In genomic region chr16:8829564-8830359, GRCm38 (mm10) we compare ENCODE assay signal across 8 mouse cellular contexts. TPM values are rescaled to one million over a fixed set of nuclear protein-coding genes. Genes with fewer than 3 reads are reported as not detected.
DNase-seq lines count a peak whose midpoint lies in the region; ATAC-seq lines count a peak whose summit lies in the region.

1810013L24Rik (plus strand) TSS chr16:8830100.

- peak; percentile 89 for ATAC-seq in inflammation-experienced regulatory T-cells, adult 6 months
- ATAC-seq in megakaryocyte-erythroid progenitor cell, adult 5-6 weeks (replicated peaks; ENCODE audit: low FRiP score, low TSS enrichment, poor library complexity, severe bottlenecking): peak; percentile 91

- intact Hi-C loops in gastrocnemius, postnatal 14 days (cut with DNase I; ENCODE audit: low total_unique reads): no loop called here
- intact Hi-C loops in left cerebral cortex, postnatal 10 days (cut with DNase I): loop anchor here (5.0 kb wide), 1 partner anchor 92 kb away; no protein-coding TSS in a partner anchor

- DNase-seq in adrenal gland, adult (ENCODE audit: inconsistent age in 2 of 2, low spot score in 1 of 2): peak; percentile 99
- peak; percentile 98 for DNase-seq in embryo, embryonic 10.5 days (ENCODE audit: low spot score)
- peak; percentile 98 for DNase-seq in gastrocnemius, postnatal 14 days
- peak; percentile 98 to 99 for DNase-seq in left cerebral cortex, postnatal 10 days (ENCODE audit: extremely low spot score in 1 of 2, low spot score in 2 of 2)
- peak; percentile 98 for DNase-seq in right cerebral cortex, postnatal 25 days
- DNase-seq in urinary bladder, postnatal 4 days (ENCODE audit: low spot score in 2 of 2): peak; percentile 98 to 99

RNA-seq across cellular contexts. Expression of gene 1810013L24Rik, which starts in this region (rescaled TPM):
- total RNA-seq in gastrocnemius, postnatal 14 days (2021): 10 to 100 TPM; 55.2 to 60.6 TPM
- polyA plus RNA-seq in inflammation-experienced regulatory T-cells, adult 6 months (2017; shearing (Covaris generic)): 10 to 100 TPM; 17.9 to 21.0 (median 20.3) TPM
- total RNA-seq in left cerebral cortex, postnatal 10 days (2021): 100 to 1,000 TPM; 122 to 127 TPM
- 45.2 and 52.0 TPM in 2 replicates for total RNA-seq in megakaryocyte-erythroid progenitor cell, adult 5-6 weeks (2014; fragmentation: Nextera tagmentation)
- total RNA-seq in megakaryocyte-erythroid progenitor cell, adult 5-6 weeks (2017): 45.7 and 54.5 TPM in 2 replicates

Comparison
In these comparisons a context has a peak if more than half of its experiments do, and no peak if none do; other contexts are left out.
1. Peak in every context shown above with its lines: DNase-seq and ATAC-seq.